Mouse (Mus musculus): ENCODE measurements around the gene Ttyh2. TPM values are rescaled to one million over a fixed set of nuclear protein-coding genes. Genes with fewer than 3 reads are reported as not detected.

Ttyh2 gene
- polyA plus RNA-seq, 1 experiment from 2014 or later, result 8.1 TPM

DNA sequence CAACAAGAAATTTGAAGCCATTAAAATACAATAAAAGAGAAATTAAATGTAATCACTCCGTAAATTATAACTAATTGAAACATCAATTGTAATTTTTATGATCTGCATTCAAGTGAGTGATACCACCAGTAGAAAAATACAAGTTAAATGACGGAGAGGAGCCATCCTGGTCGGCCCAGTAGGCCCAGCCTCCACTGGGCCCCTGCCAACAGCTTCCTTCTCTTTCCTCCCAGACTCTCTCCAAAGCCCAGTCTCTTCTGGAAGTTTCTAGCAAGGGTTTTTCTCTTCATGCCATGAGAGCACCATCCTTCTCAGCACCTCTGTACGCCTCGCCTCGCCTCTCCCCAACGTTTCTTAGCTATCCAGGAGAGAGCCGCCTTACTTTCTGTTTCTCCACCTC, 34.1 kb upstream of the Ttyh2 start:
- Histone ChIP-seq H3K4me3 (replicated peaks) (no peak overlapping the region), H3K27me3 (peaks cover 36% of the 10 kb centered on the region), H3K4me2 (no peak overlapping the region), H3K4me1 (replicated peaks) (no peaks in the 10 kb centered on the region), H3K9ac (no peak overlapping the region), H3K9me3 (replicated peaks) (no peaks in the 10 kb centered on the region), H3K27ac (replicated peaks) (no peak overlapping the region), H3K36me3 (replicated peaks) (no peaks in the 10 kb centered on the region)
- WGBS (ENCODE audit: insufficient replicate concordance), result 74% methylated on average over 8 of the region's 8 CpGs
- no peak for ATAC-seq (ENCODE audit: insufficient read depth)

DNA sequence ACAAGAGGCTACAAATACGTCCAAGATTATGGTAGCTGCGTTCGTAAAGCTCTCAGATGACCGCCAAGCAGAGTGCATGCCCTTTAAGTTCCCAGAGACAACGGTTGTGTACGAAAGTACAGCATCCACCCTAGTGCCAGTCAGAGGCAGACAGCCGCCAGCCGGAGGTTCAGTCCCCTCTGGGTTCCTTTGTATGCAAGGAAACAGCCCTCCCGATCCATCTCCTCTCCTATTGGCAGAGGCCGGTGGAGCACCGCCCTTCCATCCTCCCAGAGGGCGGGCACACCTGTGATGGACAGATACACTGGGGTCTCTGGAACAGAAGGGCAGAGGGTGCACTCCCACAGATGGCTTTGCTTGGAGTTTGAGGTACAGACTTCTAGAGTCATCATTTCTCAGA, 33.0 kb upstream of the Ttyh2 start:
- Histone ChIP-seq H3K27ac (replicated peaks) (no peak overlapping the region), H3K4me3 (replicated peaks) (no peak overlapping the region), H3K4me2 (no peak overlapping the region), H3K27me3 (peaks cover 30% of the 10 kb centered on the region), H3K4me1 (replicated peaks) (no peaks in the 10 kb centered on the region), H3K9ac (no peak overlapping the region), H3K36me3 (replicated peaks) (no peaks in the 10 kb centered on the region), H3K9me3 (replicated peaks) (no peaks in the 10 kb centered on the region)
- 65% methylated on average over 12 of the region's 12 CpGs for WGBS (ENCODE audit: insufficient replicate concordance)
- no peak for ATAC-seq (ENCODE audit: insufficient read depth)

DNA sequence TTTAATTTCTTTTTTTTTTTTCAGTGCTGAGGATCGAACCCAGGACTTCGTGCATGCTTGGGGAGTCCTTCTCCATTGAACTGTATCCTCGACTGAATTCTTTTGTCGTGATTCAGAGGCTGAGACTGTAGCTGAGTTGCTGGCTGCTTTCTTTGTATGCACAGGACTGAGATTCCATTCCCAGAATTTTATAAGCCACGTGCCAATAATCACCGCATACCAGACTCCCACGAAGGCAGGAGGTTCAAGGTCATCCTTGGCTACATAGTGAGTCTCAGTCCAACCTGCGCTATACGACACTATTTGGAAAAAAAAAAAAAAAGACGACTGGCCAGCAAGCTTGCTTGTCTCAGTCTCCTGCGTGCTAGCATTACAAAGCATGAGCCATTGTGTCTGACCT, 32.3 kb upstream of the Ttyh2 start:
- no peak overlapping the region for H3K4me3 ChIP-seq (replicated peaks)
- H3K9ac ChIP-seq, result no peak overlapping the region
- no peaks in the 10 kb centered on the region for H3K4me1 ChIP-seq (replicated peaks)
- H3K9me3 ChIP-seq (replicated peaks), result no peaks in the 10 kb centered on the region
- no peak overlapping the region for H3K4me2 ChIP-seq
- WGBS (ENCODE audit: insufficient replicate concordance), result 60% methylated on average over 11 of the region's 11 CpGs
- ATAC-seq (ENCODE audit: insufficient read depth), result no peak
- H3K36me3 ChIP-seq (replicated peaks), result no peaks in the 10 kb centered on the region
- peaks cover 22% of the 10 kb centered on the region for H3K27me3 ChIP-seq
- no peak overlapping the region for H3K27ac ChIP-seq (replicated peaks)

GRCm38 (mm10) chr11:114644122-114644521, 31.1 kb upstream of the Ttyh2 start:
- no peak overlapping the region for H3K9ac ChIP-seq
- H3K27ac ChIP-seq (replicated peaks), result no peak overlapping the region
- no peaks in the 10 kb centered on the region for H3K9me3 ChIP-seq (replicated peaks)
- 45% methylated on average over 2 of the region's 2 CpGs for WGBS (ENCODE audit: insufficient replicate concordance)
- H3K4me3 ChIP-seq (replicated peaks), result no peak overlapping the region
- no peaks in the 10 kb centered on the region for H3K36me3 ChIP-seq (replicated peaks)
- H3K4me2 ChIP-seq, result no peak overlapping the region
- peaks cover 10% of the 10 kb centered on the region for H3K27me3 ChIP-seq
- H3K4me1 ChIP-seq (replicated peaks), result no peaks in the 10 kb centered on the region
- no peak for ATAC-seq (ENCODE audit: insufficient read depth)

DNA sequence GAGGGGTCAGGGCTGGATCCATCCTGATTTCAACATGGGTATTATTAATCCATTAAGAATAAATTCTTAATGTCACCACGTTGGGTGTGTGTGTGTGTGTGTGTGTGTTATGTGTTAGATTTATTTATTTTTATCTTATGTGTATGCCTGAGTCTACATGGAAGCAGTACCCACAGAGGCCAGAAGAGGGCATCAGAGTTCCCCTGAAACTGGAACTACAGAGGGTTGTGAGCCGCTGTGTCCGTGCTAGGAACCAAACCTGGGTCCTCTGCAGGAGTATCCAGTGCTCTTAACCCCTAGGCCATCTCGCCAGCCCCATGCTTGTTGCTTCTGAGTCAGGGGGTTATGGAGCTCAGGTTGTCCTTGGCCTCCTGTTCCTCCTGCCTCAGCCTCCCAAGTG, 25.7 kb upstream of the Ttyh2 start:
- ATAC-seq (ENCODE audit: insufficient read depth), result no peak
- Histone ChIP-seq H3K4me1 (replicated peaks) (0 out of 2 replicates have a peak, but pooled peaks cover under 1% of the 10 kb centered on the region), H3K27ac (replicated peaks) (no peak overlapping the region), H3K9me3 (replicated peaks) (no peaks in the 10 kb centered on the region), H3K27me3 (peaks cover 14% of the 10 kb centered on the region; the same call in 1 of the 2 replicates), H3K4me3 (replicated peaks) (no peak overlapping the region), H3K9ac (no peak overlapping the region), H3K4me2 (no peak overlapping the region), H3K36me3 (replicated peaks) (no peaks in the 10 kb centered on the region)
- WGBS (ENCODE audit: insufficient replicate concordance), result 47% methylated on average over 4 of the region's 4 CpGs

DNA sequence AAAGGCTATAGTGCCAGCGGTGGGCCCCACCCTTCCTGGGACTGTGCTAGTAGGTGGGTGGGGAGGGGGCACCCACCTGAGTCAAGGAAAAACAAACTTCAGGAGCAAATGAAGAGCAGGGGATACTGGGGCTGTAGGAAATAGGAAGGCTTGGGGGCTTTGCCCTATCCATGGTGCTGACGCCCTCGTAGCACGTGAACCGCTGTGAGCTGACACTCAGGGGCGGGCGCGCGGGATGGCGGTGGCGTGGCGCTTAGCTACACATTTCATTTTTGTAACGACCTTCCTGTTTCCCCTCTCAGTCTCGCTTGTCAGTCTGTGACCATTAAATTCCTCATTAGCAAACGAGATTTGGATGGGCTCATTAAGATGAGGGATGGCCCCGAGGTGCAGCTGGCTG, 22.7 kb upstream of the Ttyh2 start:
- H3K27me3 ChIP-seq, result peaks cover 14% of the 10 kb centered on the region; the same call in 1 of the 2 replicates
- no peak overlapping the region for H3K4me2 ChIP-seq
- H3K9me3 ChIP-seq (replicated peaks), result no peaks in the 10 kb centered on the region
- H3K9ac ChIP-seq, result no peak overlapping the region
- no peak overlapping the region for H3K4me3 ChIP-seq (replicated peaks)
- 0 out of 2 replicates have a peak, but pooled peaks cover 10% of the 10 kb centered on the region for H3K4me1 ChIP-seq (replicated peaks)
- 3% methylated on average over 16 of the region's 16 CpGs for WGBS (ENCODE audit: insufficient replicate concordance)
- H3K27ac ChIP-seq (replicated peaks), result no peak overlapping the region
- ATAC-seq (ENCODE audit: insufficient read depth), result no peak
- no peaks in the 10 kb centered on the region for H3K36me3 ChIP-seq (replicated peaks)

GRCm38 (mm10) chr11:114653664-114654063, 21.6 kb upstream of the Ttyh2 start:
- Histone ChIP-seq H3K27ac (replicated peaks) (no peak overlapping the region), H3K4me2 (no peak overlapping the region), H3K27me3 (peaks cover 14% of the 10 kb centered on the region; the same call in 1 of the 2 replicates), H3K4me1 (replicated peaks) (0 out of 2 replicates have a peak, but pooled peaks cover 11% of the 10 kb centered on the region), H3K9me3 (replicated peaks) (no peaks in the 10 kb centered on the region), H3K9ac (no peak overlapping the region), H3K4me3 (replicated peaks) (no peak overlapping the region), H3K36me3 (replicated peaks) (no peaks in the 10 kb centered on the region)
- 25% methylated on average over 6 of the region's 6 CpGs for WGBS (ENCODE audit: insufficient replicate concordance)
- ATAC-seq (ENCODE audit: insufficient read depth), result no peak

- Histone ChIP-seq H3K4me2 (no peak overlapping the region), H3K27ac (replicated peaks) (no peak overlapping the region), H3K27me3 (peaks cover 14% of the 10 kb centered on the region; the same call in 1 of the 2 replicates), H3K4me3 (replicated peaks) (no peak overlapping the region), H3K4me1 (replicated peaks) (0 out of 2 replicates have a peak, but pooled peaks cover 11% of the 10 kb centered on the region), H3K36me3 (replicated peaks) (no peaks in the 10 kb centered on the region), H3K9me3 (replicated peaks) (no peaks in the 10 kb centered on the region), H3K9ac (no peak overlapping the region)
- no peak for ATAC-seq (ENCODE audit: insufficient read depth)
- 21% methylated on average over 5 of the region's 5 CpGs for WGBS (ENCODE audit: insufficient replicate concordance)
These were observed 20.7 kb upstream of the Ttyh2 start for GRCm38 (mm10) chr11:114654552-114654951.

GRCm38 (mm10) chr11:114655350-114656008, 19.8 kb upstream of the Ttyh2 start:
- no peak overlapping the region for H3K4me3 ChIP-seq (replicated peaks)
- no peak overlapping the region for H3K27ac ChIP-seq (replicated peaks)
- H3K27me3 ChIP-seq, result peaks cover 14% of the 10 kb centered on the region; the same call in 1 of the 2 replicates
- no peak overlapping the region for H3K9ac ChIP-seq
- no peaks in the 10 kb centered on the region for H3K36me3 ChIP-seq (replicated peaks)
- ATAC-seq (ENCODE audit: insufficient read depth), result no peak
- 0 out of 2 replicates have a peak, but pooled peaks cover 11% of the 10 kb centered on the region for H3K4me1 ChIP-seq (replicated peaks)
- no peak overlapping the region for H3K4me2 ChIP-seq
- no peaks in the 10 kb centered on the region for H3K9me3 ChIP-seq (replicated peaks)
- 34% methylated on average over 7 of the region's 7 CpGs for WGBS (ENCODE audit: insufficient replicate concordance)

- Histone ChIP-seq H3K27ac (replicated peaks) (no peak overlapping the region), H3K4me1 (replicated peaks) (0 out of 2 replicates have a peak, but pooled peaks cover 11% of the 10 kb centered on the region), H3K27me3 (peaks cover 14% of the 10 kb centered on the region; the same call in 1 of the 2 replicates), H3K36me3 (replicated peaks) (no peaks in the 10 kb centered on the region), H3K9ac (no peak overlapping the region), H3K4me2 (no peak overlapping the region), H3K4me3 (replicated peaks) (no peak overlapping the region), H3K9me3 (replicated peaks) (no peaks in the 10 kb centered on the region)
- WGBS (ENCODE audit: insufficient replicate concordance), result 44% methylated on average over 25 of the region's 27 CpGs
- ATAC-seq (ENCODE audit: insufficient read depth), result no peak
These were observed 18.1 kb upstream of the Ttyh2 start for GRCm38 (mm10) chr11:114656994-114657644.

DNA sequence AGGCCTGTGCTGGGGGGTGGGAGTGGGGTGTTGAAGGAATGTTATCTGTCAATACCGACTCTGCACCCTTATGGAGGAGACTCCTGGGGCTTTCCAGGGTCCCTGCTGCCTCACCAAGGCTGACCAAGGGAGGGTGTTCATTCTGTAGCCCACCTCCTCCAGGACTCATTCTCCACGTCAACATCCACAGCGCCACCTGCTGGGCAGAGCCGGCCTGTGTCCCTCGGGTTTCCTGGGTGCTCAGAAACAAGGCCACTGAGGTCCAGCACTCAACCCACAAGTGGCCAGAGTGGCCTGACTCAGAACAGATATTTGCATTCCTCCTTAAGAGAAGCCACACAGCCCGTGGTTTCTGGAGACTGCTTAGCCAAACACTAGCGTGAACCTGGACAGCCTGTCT, 17.5 kb upstream of the Ttyh2 start:
- Histone ChIP-seq H3K9ac (no peak overlapping the region), H3K4me1 (replicated peaks) (0 out of 2 replicates have a peak, but pooled peaks cover 11% of the 10 kb centered on the region), H3K9me3 (replicated peaks) (no peaks in the 10 kb centered on the region), H3K4me2 (no peak overlapping the region), H3K27ac (replicated peaks) (no peak overlapping the region), H3K27me3 (peaks cover 9% of the 10 kb centered on the region; the same call in 1 of the 2 replicates), H3K36me3 (replicated peaks) (no peaks in the 10 kb centered on the region), H3K4me3 (replicated peaks) (no peak overlapping the region)
- 19% methylated on average over 7 of the region's 7 CpGs for WGBS (ENCODE audit: insufficient replicate concordance)
- ATAC-seq (ENCODE audit: insufficient read depth), result no peak

Data from liver, embryonic 15.5 days (tissue).